Mouse (Mus musculus): ENCODE results near the gene Atg5. TPM values are rescaled to one million over a fixed set of nuclear protein-coding genes. Genes with fewer than 3 reads are reported as not detected.
A peak's percentile ranks its signal among the peaks of the same experiment; 100 is the strongest.

Gene Atg5
- polyA plus RNA-seq, 1 experiment: 0.45 TPM

- TF ChIP-seq GATA1 (IDR thresholded peaks at IDR 0.05; ENCODE audit: low read length) (no peak), TAL1 (IDR thresholded peaks at IDR 0.05; ENCODE audit: low read length) (no peak)
- peaks cover 32% of the 10 kb centered on the region for H3K4me1 ChIP-seq (ENCODE audit: control insufficient read depth)
- no peaks in the 10 kb centered on the region for H3K27me3 ChIP-seq (ENCODE audit: control insufficient read depth)
- H3K4me3 ChIP-seq (replicated peaks): peak overlapping the region; percentile 86
- H3K9me3 ChIP-seq (ENCODE audit: control insufficient read depth, low read length): no peaks in the 10 kb centered on the region
- peaks cover 2% of the 10 kb centered on the region; the same call in 1 of the 2 replicates for H3K36me3 ChIP-seq (ENCODE audit: control insufficient read depth)
Observed at GRCm38 (mm10) chr10:44269211-44269610, 1.1 kb downstream of the Atg5 start.

GRCm38 (mm10) chr10:44282323-44282722, 14.2 kb downstream of the Atg5 start:
- Histone ChIP-seq H3K4me3 (replicated peaks) (no peak overlapping the region), H3K36me3 (ENCODE audit: control insufficient read depth) (peaks cover 14% of the 10 kb centered on the region), H3K9me3 (ENCODE audit: control insufficient read depth, low read length) (no peaks in the 10 kb centered on the region), H3K4me1 (ENCODE audit: control insufficient read depth) (no peaks in the 10 kb centered on the region), H3K27me3 (ENCODE audit: control insufficient read depth) (no peaks in the 10 kb centered on the region)
- TF ChIP-seq GATA1 (IDR thresholded peaks at IDR 0.05; ENCODE audit: low read length) (no peak), TAL1 (IDR thresholded peaks at IDR 0.05; ENCODE audit: low read length) (no peak)

GRCm38 (mm10) chr10:44285106-44285505, 16.9 kb downstream of the Atg5 start:
- TF ChIP-seq GATA1 (IDR thresholded peaks at IDR 0.05; ENCODE audit: low read length): no peak
- H3K4me3 ChIP-seq (replicated peaks): no peak overlapping the region
- no peaks in the 10 kb centered on the region for H3K27me3 ChIP-seq (ENCODE audit: control insufficient read depth)
- no peaks in the 10 kb centered on the region for H3K4me1 ChIP-seq (ENCODE audit: control insufficient read depth)
- peaks cover 35% of the 10 kb centered on the region for H3K36me3 ChIP-seq (ENCODE audit: control insufficient read depth)
- H3K9me3 ChIP-seq (ENCODE audit: control insufficient read depth, low read length): no peaks in the 10 kb centered on the region

- Histone ChIP-seq H3K4me1 (ENCODE audit: control insufficient read depth) (no peaks in the 10 kb centered on the region), H3K27me3 (ENCODE audit: control insufficient read depth) (no peaks in the 10 kb centered on the region), H3K9me3 (ENCODE audit: control insufficient read depth, low read length) (no peaks in the 10 kb centered on the region), H3K36me3 (ENCODE audit: control insufficient read depth) (peaks cover 42% of the 10 kb centered on the region), H3K4me3 (replicated peaks) (no peak overlapping the region)
- no peak for TF ChIP-seq GATA1 (IDR thresholded peaks at IDR 0.05; ENCODE audit: low read length)
- TF ChIP-seq TAL1 (IDR thresholded peaks at IDR 0.05; ENCODE audit: low read length): no peak
Observed at GRCm38 (mm10) chr10:44285935-44286334, 17.8 kb downstream of the Atg5 start.

GRCm38 (mm10) chr10:44290876-44291275, 22.7 kb downstream of the Atg5 start:
- no peaks in the 10 kb centered on the region for H3K9me3 ChIP-seq (ENCODE audit: control insufficient read depth, low read length)
- peaks cover 47% of the 10 kb centered on the region for H3K36me3 ChIP-seq (ENCODE audit: control insufficient read depth)
- TF ChIP-seq GATA1 (IDR thresholded peaks at IDR 0.05; ENCODE audit: low read length): no peak
- TF ChIP-seq TAL1 (IDR thresholded peaks at IDR 0.05; ENCODE audit: low read length): no peak

GRCm38 (mm10) chr10:44292205-44292604, 24.0 kb downstream of the Atg5 start:
- Histone ChIP-seq H3K4me3 (replicated peaks) (no peak overlapping the region), H3K27me3 (ENCODE audit: control insufficient read depth) (no peaks in the 10 kb centered on the region), H3K9me3 (ENCODE audit: control insufficient read depth, low read length) (no peaks in the 10 kb centered on the region), H3K36me3 (ENCODE audit: control insufficient read depth) (peaks cover 37% of the 10 kb centered on the region), H3K4me1 (ENCODE audit: control insufficient read depth) (no peaks in the 10 kb centered on the region)
- TF ChIP-seq GATA1 (IDR thresholded peaks at IDR 0.05; ENCODE audit: low read length) (no peak), TAL1 (IDR thresholded peaks at IDR 0.05; ENCODE audit: low read length) (no peak)

More at GRCm38 (mm10) chr10:44290876-44291275, 22.7 kb downstream of the Atg5 start:
- Histone ChIP-seq H3K4me3 (replicated peaks) (no peak overlapping the region), H3K4me1 (ENCODE audit: control insufficient read depth) (no peaks in the 10 kb centered on the region), H3K27me3 (ENCODE audit: control insufficient read depth) (no peaks in the 10 kb centered on the region)

GRCm38 (mm10) chr10:44299165-44299564, 31.0 kb downstream of the Atg5 start:
- no peak overlapping the region for H3K4me3 ChIP-seq (replicated peaks)
- H3K9me3 ChIP-seq (ENCODE audit: control insufficient read depth, low read length): no peaks in the 10 kb centered on the region
- H3K27me3 ChIP-seq (ENCODE audit: control insufficient read depth): no peaks in the 10 kb centered on the region
- H3K4me1 ChIP-seq (ENCODE audit: control insufficient read depth): no peaks in the 10 kb centered on the region
- TF ChIP-seq TAL1 (IDR thresholded peaks at IDR 0.05; ENCODE audit: low read length): no peak
- TF ChIP-seq GATA1 (IDR thresholded peaks at IDR 0.05; ENCODE audit: low read length): no peak
- H3K36me3 ChIP-seq (ENCODE audit: control insufficient read depth): peaks cover 21% of the 10 kb centered on the region

- Histone ChIP-seq H3K4me3 (replicated peaks) (no peak overlapping the region), H3K9me3 (ENCODE audit: control insufficient read depth, low read length) (no peaks in the 10 kb centered on the region), H3K4me1 (ENCODE audit: control insufficient read depth) (no peaks in the 10 kb centered on the region), H3K27me3 (ENCODE audit: control insufficient read depth) (no peaks in the 10 kb centered on the region), H3K36me3 (ENCODE audit: control insufficient read depth) (peaks cover 25% of the 10 kb centered on the region)
- TF ChIP-seq GATA1 (IDR thresholded peaks at IDR 0.05; ENCODE audit: low read length): no peak
- no peak for TF ChIP-seq TAL1 (IDR thresholded peaks at IDR 0.05; ENCODE audit: low read length)
Observed at GRCm38 (mm10) chr10:44300078-44300477, 31.9 kb downstream of the Atg5 start.

- Histone ChIP-seq H3K4me1 (ENCODE audit: control insufficient read depth) (no peaks in the 10 kb centered on the region), H3K27me3 (ENCODE audit: control insufficient read depth) (no peaks in the 10 kb centered on the region), H3K36me3 (ENCODE audit: control insufficient read depth) (peaks cover 26% of the 10 kb centered on the region), H3K4me3 (replicated peaks) (no peak overlapping the region), H3K9me3 (ENCODE audit: control insufficient read depth, low read length) (no peaks in the 10 kb centered on the region)
- TF ChIP-seq TAL1 (IDR thresholded peaks at IDR 0.05; ENCODE audit: low read length): no peak
- TF ChIP-seq GATA1 (IDR thresholded peaks at IDR 0.05; ENCODE audit: low read length): no peak
Observed at GRCm38 (mm10) chr10:44303648-44304329, 35.6 kb downstream of the Atg5 start.

GRCm38 (mm10) chr10:44304330-44304717, 36.2 kb downstream of the Atg5 start:
- H3K27me3 ChIP-seq (ENCODE audit: control insufficient read depth): no peaks in the 10 kb centered on the region
- H3K4me3 ChIP-seq (replicated peaks): no peak overlapping the region
- peaks cover 23% of the 10 kb centered on the region for H3K36me3 ChIP-seq (ENCODE audit: control insufficient read depth)
- TF ChIP-seq GATA1 (IDR thresholded peaks at IDR 0.05; ENCODE audit: low read length) (no peak), TAL1 (IDR thresholded peaks at IDR 0.05; ENCODE audit: low read length) (no peak)
- no peaks in the 10 kb centered on the region for H3K9me3 ChIP-seq (ENCODE audit: control insufficient read depth, low read length)
- no peaks in the 10 kb centered on the region for H3K4me1 ChIP-seq (ENCODE audit: control insufficient read depth)
